Mouse (Mus musculus) neural tube, embryonic 13.5 days (tissue): ENCODE data around the gene Mical1. TPM values are rescaled to one million over a fixed set of nuclear protein-coding genes. Genes with fewer than 3 reads are reported as not detected.

Experiments used
- polyA plus RNA-seq: library from polyadenylated mRNA; unstranded; fragments of >200 nt; fragmentation: Nextera tagmentation; extraction: Ambion mirVana; gene quantifications from 2 replicates; pipeline ENCODE4 v1.2.1, GENCODE M21; 2015

Gene Mical1
- polyA plus RNA-seq, 1 experiment from 2014 or later, result 36.0 TPM

Other genes starting within 250 kb of the Mical1 start
- gene Fig4, start 173.1 kb upstream of the Mical1 start, polyA plus RNA-seq, result 30.7 and 30.9 TPM in 2 replicates
- gene Ak9, start 172.3 kb upstream of the Mical1 start, polyA plus RNA-seq, result 0.10 and 0.17 TPM in 2 replicates
- 19.3 and 21.6 TPM in 2 replicates for gene Zbtb24, start 25.9 kb upstream of the Mical1 start, polyA plus RNA-seq
- 28.4 and 33.8 TPM in 2 replicates for gene Smpd2, start 14.1 kb downstream of the Mical1 start, polyA plus RNA-seq
- 1.9 and 2.3 TPM in 2 replicates for gene Ppil6, start 14.1 kb downstream of the Mical1 start, polyA plus RNA-seq
- gene Cd164, start 43.1 kb downstream of the Mical1 start, polyA plus RNA-seq, result 63.5 and 71.8 TPM in 2 replicates
- 0.56 and 0.85 TPM in 2 replicates for gene Ccdc162, start 240.3 kb downstream of the Mical1 start, polyA plus RNA-seq